Mouse (Mus musculus): ENCODE results near the gene Ccdc28a.

Ccdc28a gene

DNA sequence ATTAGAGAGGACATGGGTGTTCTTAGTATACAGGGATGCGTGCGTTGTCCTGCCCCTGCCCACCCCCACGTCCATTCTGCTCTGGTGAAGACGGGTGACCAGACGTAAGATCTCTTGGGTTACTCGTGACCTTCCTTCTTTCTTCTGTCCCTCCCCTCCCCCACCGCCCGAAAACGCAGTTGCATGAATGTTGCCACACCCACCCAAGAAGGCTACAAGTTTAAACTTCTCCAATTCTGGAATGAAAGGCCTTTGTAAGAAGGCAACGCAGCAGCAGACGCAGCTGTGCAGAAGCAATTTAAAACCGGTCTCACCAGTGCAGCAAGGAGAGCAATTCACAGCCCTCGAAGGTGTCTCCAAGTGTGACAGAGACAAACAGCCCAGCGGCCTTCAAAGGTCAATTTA is 40.1 kb downstream of the Ccdc28a start:
- DNase-seq (ENCODE audit: low read depth), result no peak

DNA sequence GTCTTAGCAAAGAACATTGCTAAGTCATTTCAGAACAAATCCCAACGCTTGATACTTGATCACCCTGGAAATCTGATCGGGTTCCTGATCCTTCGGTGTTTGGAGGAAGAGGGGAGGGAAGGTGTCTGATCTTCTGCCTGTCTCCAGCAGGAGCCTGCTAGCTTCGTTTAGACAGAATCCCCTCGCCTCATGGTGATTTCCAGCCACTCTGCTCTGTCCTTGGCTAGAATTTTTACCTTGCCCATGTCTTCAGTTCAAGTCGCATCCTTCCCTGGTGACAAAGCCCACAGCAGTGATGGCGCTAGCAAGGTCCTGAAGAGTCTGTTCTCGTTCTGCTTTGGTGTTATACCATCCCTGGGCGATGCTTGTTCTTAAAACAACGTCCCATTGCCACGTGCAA is 40.6 kb downstream of the Ccdc28a start:
- DNase-seq (ENCODE audit: low read depth), result no peak

DNA sequence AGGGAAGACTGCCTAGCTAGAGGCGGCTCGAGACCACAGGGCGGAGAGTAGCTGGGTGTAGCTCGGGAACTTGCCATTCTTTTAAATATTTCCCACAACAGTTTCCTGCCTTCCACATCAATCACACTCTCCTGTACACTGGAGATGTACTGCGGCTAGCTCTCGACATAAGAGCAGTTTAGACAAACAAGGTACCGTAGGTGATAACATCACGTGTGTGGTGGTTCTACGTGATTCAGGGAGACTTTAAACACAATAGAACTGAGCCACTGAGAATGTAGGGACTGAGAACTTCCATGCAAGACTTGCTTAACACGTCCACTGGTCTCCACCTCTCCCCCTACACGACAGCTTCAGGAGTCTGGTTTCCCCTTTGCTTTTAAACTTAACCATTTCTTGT is 41.6 kb downstream of the Ccdc28a start:
- DNase-seq (ENCODE audit: low read depth), result no peak

DNA sequence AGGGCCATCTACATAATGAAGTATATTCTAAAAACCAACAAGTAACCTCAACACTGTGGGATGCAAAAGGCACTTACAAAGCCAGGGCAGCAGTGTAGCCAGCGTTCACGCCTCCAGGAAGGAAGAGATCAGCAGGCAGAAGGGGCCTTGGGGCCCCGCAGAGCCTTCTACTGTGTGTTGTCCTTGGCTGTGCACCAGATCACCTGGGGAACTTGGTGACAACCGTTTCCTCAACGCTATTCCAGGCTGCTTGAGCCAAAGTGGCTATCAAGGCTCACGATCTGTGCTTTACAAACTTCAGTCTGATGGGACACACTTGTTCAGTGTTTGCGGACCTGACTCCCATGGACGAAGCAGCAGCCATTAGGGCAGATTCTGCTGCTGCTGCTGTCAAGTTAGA is 43.1 kb downstream of the Ccdc28a start:
- DNase-seq (ENCODE audit: low read depth), result no peak

DNA sequence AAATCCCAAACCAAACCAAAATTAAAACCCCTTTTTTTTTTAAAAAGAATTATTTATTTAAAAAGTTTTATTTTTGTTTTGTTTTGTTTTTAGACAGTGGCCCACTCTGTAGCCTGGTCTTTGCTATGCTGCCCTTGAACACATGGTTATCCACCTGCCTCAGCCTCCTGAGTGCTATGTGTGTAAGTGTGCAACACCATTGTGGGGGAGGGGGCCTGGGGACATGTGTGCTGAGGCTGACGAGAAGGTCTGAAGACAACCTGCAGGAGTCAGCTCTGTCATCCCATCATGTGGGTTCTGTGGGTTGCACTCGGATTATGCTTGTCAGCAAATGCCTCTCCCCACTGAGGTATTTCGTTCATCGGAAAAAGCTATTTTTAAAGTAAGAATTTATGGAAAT is 45.3 kb downstream of the Ccdc28a start:
- DNase-seq (ENCODE audit: low read depth), result no peak

DNA sequence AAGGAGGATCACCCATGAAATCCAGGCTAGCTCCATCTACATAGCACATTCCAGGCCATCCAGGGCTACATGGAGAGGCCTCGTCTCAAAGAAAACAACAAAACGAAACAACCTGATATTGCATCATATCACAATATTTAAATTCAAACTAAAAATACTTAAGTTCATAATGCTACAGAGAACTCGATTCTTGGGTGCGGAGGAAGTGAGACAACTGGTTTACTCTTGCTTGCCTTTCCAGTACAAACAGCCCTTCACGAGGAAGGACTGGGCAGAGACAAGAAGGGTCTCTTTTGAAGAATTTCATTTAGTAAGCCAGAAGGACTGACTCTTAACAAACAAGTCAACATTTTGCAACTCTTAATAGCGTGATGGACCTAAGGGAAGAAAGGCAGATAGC is 46.2 kb downstream of the Ccdc28a start:
- no peak for DNase-seq (ENCODE audit: low read depth)

DNA sequence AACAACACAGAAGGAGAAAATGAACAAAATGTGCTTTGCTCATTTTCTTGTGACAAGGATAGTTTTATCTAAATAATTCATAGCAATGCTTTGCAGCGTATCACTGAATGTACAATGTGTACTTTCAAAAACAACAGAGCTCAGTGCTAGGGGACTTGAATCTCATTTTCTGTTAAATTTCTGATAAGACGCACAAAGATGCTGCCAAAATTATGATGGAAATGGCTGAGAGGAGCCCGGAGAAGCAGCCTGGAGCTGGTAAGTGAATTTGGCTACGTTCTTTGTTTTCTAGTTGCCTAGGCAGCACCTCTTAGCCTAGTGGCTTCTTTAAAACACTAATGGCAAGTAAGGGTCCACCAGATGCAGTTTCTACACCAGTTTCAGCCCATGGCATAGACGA is 52.6 kb downstream of the Ccdc28a start:
- no peak for DNase-seq (ENCODE audit: low read depth)

DNA sequence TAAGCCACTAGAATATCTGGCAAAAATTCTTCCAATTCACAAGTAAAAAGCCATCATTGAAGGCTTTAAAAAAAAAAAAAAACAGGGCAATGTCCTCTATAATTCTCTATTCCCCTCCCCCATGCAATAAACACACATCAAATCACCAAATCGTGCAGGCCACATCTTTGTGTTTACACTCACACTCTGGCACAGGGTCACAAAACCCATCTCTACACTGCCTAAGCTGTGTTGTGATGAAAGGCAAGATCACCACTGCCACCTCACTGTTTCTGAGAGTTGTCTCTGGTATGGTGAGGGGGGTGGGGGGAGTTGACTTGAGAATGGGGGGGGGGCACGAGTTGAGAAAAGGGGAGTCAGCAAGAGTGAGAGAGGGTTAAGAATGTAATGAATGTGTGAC is 57.5 kb downstream of the Ccdc28a start:
- DNase-seq (ENCODE audit: low read depth), result no peak

DNA sequence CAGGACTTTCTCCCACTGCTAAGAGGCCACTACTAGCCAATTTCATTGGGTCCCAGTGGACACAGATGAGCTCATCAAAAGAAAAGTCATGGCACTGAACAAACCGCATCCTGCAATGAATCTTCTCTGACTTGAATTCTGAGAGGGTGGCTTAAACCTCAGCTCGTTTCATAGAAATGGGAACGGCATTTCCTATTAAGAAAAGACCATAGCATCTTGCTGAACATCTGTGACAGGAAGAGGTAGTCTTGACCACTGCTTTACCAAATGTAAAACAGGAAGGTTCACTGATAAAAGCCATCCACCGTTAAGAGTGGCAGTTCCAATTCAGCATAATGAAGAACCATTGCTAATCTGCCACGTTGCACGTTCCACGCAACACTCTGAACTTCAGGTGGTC is 58.1 kb downstream of the Ccdc28a start:
- DNase-seq (ENCODE audit: low read depth), result no peak

DNA sequence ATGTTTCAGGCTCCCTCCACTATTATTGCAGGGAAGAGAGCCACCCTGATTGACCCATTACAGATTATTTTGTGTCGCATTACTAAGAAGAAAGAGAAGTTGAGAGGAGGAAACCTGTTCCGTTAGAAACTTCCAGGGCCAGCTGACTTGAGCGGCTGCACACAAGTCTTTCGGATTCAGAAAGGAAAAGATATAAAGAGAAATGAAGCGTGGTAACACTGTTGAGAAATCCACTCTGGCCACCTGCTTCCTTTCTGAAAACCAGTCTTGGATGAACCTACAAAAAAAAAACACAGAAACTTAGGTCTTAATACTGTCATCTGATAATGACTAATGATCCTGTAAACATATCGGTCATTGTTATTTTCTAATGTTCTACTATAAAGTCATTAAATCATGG is 59.7 kb downstream of the Ccdc28a start:
- DNase-seq (ENCODE audit: low read depth), result no peak
